Mouse (Mus musculus) natural killer cell, adult 2 months (primary cell): Measurements from ENCODE around the gene Col6a6.
A peak's percentile ranks its signal among the peaks of the same experiment; 100 is the strongest.

ENCODE experiments used
- DNase-seq, 2 experiments: peaks; one replicate each; pipeline ENCODE4 v3.0.0; 2022; ENCODE audit warnings: low spot score in 2 of 2

Col6a6 gene

DNA sequence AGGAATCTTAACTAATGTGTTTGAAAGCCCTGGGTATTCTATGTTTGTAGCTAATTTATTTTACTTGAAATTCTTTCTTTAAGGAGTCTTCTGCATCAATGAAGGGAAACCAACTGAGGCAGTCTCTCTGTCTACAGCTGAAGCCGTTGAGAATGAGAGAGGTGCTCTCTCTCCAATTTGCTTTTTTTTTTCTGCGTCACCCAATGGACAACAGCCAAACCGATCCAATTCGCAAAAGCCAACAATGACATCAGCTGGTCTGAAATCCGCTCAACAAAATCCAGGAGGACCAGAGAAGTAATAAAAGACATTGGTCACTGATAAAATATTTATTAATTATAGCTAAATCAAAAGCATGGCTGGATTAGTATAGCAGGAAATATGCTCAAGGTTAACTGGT lies 26.5 kb downstream of the Col6a6 start:
- DNase-seq, result no peak

DNA sequence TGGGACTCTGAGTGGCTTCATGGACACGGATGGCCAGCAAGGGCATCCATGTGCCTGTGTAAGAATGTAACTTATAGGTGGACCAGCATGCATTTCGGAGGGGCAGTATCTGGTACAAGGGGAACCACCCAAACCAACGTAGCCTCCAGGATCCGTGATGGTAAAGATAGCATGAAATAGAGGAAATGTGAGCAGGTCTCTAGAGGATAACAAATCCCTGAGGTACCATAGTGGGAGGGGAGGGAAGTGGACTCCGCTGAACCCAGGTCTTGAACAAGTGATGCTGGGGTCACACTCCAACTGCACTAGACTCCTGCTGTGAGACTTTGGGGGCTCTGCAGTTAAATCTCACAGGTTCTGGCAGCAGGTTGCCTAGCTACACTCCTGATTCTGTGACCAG lies 27.7 kb downstream of the Col6a6 start:
- DNase-seq, result peak in 1 of 2 experiments; percentile 24

DNA sequence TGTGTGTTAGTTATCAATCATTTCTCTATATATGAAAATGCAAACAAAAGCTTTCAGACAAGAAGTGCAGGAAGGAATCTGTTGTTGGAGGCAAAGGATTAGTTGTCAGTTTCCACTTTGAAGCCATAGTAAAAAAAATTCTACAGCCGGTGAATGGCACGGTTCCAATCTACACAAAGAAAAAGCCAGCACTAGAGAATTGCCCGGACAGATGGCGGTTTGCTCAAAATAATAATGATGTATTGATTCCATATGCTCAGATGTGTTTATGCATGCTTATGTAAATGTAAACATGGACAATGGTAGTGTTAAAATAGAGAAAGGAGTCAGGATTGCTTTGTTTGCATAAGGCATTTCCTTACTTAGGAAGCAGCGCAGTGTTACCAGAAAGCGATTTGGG lies 31.8 kb downstream of the Col6a6 start:
- no peak for DNase-seq

DNA sequence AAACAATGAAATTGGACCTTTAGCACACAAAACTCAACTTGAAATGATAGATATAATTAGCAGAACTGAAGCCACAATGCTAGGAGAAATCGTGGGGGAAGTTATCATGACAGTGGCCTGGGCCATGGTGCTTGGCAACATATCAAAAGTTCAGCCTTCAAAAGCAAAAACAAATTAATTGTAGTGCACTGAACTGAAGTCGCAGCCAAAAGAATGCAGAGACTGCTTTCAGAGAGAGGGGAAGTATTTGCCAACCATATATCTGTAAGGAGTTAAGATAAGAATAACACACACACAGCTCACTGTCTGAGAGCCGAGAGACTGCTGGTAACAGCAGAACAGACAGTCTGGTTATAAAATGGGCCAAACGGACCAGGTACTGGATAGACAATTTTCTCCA lies 33.0 kb downstream of the Col6a6 start:
- no peak for DNase-seq

DNA sequence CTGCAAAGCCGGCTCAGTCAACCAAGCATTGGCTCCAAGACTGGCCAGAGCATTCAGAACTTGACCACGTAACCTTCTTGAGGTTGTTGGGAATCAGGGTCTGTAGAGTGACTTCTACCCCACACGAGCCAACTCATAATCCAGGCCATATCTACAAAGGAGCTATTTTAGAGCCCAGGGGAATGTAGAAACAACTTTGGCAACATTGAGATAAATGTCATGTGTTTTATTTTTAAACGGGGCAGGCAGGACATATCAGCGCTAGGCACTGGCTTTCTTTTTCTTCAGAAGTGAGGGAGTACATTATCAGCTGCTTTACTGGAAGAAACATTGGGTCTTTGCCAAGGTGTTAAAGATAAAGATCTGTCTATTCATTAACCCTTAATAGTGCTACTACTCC lies 36.1 kb downstream of the Col6a6 start:
- no peak for DNase-seq

DNA sequence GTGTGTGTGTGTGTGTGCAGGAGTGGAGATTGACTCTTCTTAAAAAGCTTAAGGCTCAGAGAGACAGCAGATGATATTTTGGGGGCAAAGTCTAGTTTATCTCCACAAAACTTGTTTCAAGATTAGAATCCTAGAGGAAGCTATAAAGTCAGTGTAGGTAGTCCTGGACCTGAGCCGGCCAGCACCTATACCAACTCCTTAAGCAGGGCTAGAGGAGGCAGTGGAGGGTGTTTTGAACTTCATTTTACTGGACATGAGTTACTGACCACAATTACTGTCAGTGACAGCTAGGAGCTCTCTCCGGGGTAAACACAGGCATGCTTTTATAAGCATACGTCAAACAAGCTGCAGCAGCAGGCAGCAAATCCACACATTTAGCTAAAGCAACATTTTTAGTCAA lies 39.8 kb downstream of the Col6a6 start:
- DNase-seq, result no peak

DNA sequence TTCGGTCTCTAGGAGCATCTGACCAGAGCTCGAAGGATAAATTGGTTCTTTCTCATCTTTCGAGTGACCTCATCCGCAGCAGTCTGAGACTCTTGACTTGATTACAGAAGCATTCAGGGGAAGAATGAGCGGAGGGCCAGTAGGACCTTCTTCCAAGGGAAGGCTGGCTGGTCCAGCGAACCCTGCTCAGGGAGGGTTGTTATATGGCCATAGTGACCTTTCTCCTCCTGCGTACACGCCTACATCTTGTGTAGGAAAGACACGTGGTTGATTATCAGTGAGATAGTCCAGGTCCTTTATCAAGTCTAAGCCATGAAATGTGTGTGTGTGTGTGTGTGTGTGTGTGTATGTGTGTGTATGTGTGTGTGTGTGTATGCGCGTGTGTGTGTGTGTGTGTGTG lies 40.2 kb downstream of the Col6a6 start:
- no peak for DNase-seq

DNA sequence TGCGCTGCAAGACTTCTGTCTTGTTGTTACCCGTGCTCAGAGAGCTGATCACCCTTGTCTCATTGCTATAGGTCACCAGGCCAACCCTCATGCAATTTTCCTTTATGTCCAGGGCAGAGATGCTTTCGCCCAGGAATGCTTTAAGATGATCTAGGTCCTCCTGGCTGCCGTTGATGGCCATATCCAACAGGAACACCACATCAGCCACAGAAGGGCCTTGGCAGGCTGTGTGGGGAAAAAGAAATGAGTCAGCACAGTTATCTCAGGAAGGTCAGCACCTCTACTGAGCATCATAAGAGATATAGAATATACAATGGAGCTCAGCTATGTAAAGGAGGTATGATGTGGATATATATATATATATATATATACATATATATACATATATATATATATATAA lies 43.9 kb downstream of the Col6a6 start:
- DNase-seq, result no peak

DNA sequence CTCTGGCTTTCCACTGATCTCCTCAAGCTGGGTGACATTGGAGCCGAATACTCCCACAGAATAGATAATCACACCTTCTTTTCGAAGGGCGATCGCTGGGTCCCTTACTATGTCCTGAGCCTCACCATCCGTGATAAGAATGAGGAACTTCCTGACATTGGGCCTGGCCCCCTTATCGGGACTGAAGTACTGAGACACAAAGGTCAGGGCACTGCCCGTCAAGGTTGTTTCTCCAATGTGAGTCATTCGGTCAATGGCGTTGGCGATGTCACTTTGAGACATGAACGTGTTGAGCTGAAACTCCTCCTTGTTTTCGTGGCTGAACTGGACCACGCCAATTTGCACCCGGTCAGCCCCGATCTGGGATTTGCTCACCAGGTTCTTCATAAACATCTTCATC lies 47.3 kb downstream of the Col6a6 start:
- DNase-seq, result no peak

DNA sequence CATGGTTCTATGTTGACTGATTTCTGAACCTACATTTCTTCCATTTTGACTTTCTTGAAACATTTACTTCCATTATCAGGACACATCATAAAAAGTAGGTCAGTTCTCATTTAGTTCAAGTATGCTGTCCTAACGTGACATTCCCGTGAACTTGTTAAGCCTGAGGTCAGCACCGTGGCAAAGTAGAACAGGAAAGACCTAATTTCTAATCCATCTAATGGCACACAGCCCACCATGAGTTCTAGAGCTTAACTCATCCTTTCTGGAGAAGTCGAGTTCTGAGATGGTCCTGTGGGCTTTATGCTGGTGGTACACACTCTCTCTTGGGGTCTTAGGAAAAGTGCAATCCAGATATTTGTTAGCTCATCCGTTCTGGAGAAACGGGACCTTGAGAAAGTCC lies 49.2 kb downstream of the Col6a6 start:
- no peak for DNase-seq

DNA sequence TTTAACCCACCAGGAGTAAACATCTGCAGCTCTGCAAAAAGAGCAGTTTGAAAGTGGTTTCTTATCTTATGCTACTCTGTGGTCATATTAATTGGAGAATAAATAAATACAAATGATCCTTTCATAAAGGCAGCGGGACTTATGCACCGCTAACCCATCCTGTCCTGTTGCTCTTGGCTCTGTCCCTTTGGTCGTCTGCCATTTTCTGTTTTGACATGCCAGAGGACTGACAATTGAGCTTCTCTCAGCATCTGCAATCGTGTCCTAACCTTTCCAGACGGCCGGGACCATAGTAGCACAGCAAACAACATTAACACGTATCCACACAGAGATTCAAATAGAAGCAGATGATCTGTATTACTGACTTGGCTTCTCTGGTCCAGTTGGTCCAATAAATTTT lies 53.1 kb downstream of the Col6a6 start:
- DNase-seq, result no peak

DNA sequence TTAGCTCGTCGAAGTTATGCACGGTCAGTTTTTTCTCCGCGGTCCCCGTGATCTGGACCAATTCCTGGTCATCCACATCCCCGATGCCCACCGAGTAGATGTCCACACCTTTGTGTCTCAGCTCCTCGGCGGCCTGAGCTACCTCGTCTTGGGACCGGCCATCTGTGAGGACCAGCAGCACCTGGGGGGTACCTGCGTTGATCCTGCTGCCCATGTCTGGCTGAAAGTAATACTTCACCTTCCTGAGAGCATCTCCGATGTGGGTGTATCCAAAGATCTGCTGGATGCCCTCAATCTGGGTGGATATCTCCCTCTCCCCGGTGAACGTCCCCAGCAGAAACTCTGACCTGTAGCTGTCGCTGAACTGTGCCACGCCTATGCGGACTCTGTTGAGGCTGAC lies 53.6 kb downstream of the Col6a6 start:
- no peak for DNase-seq

DNA sequence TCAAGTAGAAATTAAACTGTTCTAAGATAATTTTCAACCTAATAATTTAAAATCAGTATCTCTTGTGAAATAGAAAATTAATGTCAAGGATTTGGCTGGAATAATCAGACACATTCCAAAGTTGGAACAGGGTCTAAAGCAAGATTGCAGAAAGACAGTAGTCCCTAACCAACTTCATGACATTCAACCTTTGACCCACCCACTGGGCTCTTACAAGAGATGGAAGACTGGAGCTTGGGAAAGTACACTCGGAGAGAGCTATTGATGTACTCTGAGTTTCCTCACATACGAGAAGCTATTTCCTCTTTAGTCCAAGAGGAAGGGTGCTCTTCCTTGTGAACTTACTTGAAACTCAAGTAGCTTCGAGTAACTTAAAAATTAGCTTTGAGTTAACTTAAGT lies 56.6 kb downstream of the Col6a6 start:
- no peak for DNase-seq

DNA sequence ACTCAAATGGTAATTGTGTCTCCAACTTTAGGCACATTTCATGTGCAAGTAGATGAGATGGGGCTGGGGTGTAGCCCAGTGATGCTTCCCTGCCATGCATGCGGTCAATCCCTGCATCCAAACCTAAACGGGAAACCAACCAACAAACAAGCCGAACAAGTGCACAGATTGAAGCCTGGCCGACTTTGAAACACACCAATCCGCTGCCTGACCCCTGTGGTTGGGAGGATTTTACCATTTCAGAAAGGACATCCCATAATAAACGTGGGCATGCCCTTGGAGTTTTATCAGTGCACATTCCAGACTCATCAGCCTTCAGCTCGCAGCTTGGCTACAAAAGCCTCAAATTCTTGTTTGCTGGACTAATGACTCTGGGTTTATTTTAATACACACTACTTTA lies 57.3 kb downstream of the Col6a6 start:
- DNase-seq, result no peak

DNA sequence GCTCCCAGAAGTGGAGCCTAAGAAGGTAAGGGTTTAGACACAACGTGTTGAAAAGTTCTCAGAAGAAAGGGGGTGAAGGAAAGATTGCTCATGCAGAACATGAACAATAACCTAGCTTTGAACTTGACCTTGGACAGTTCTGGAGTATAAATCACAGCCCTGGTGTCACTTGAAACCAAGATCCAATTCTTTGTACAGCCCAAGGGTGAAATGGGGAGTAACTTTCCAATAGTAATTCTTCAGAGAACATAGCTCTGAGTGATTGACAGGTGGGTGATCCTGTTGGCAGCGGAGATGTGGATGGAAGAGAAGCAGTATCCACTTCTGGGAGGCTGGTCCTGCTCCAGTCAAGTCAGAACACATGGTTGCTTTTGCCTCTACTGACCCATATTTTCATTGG lies 62.1 kb downstream of the Col6a6 start:
- no peak for DNase-seq

DNA sequence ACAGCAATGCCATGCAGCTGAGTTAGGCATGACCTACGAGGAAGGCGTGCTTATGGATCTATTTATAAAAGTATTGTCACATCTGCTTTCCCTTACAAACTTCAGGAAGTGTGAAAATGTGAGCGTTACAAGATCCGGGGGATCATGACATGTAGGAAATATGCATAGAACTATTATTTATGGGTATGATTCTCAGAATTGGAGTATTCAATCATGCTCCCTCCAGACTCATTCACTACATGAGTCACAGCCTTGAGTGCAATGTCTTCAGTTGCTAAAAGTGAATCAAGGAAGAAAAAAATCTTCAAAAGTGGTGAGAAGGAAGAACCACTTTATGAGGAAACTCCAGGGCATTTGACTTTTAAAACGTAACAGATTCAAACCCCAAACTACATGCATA lies 63.3 kb downstream of the Col6a6 start:
- no peak for DNase-seq

DNA sequence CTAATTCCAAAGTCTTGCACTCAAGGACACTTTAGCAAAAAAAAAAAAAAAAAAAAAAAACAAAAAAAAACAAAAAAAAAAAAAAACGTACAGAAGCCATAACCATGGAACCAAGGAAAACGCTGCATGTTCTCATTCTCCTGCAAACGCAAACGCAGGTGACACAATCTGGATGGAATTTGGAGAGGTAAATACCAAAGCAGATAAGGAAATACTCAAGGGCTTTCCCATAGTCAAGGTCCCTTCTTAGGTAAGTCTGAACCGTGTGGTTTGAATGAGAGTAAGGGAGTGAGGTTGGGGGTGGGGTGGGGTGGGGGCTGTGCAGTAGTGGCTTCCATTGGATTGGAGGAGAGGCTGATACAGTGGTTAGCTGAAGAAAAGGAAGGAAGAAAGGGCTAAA lies 63.8 kb downstream of the Col6a6 start:
- DNase-seq, result no peak

DNA sequence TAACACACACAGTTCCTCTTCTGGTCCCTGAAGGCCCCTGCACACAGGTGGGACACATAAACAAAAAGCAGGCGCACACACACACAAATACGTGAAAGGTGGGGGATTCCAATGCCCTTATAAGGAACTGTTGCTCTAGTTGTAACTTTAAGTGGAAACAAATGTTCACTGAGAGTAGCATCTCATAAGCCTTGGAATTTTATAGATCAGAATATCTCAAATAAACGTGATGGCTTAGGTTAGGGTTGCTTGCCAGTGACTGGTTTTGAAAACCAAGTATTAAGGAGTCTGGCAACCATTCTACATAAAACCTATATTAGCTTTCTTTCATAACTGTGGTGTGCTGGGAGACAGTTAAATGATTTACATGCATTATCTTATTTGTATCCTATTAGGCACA lies 64.3 kb downstream of the Col6a6 start:
- no peak for DNase-seq

DNA sequence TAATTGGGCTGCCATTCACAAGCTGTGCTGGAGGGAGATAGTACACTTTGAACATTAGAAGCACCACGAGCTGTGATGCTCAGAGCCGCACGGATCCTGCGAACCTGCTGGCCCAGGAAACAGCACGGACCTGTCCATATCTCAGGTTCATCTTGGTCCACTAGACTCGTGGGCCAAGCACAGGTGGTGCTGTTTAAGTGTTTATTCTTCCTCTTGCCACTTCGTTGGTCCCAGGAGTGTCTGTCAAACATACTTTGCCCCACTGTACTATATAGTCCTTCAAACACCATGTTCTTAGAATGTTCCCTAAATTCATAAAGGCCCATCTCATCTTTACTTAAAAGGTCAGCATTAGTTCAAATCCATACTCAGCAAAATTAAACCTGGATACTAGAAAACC lies 65.7 kb downstream of the Col6a6 start:
- no peak for DNase-seq

DNA sequence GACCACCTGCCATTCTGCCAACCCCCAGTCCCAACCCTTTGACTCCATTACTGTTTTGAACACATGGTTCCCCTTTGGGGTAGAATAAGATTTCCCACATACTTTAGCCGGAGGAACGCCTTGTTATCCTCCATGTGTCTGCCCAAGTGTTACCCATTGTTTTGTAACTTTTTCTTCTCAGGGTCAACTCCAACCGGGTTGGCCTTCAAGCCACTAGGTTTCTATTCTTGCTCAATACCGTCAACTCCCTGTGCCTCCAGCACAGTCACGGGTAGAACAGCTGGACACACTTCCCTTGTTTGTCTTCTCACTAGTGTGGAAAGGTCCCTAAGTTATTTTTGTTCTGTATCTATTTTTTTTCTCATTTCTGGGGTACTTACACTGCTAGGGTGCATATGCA lies 69.1 kb downstream of the Col6a6 start:
- no peak for DNase-seq

DNA sequence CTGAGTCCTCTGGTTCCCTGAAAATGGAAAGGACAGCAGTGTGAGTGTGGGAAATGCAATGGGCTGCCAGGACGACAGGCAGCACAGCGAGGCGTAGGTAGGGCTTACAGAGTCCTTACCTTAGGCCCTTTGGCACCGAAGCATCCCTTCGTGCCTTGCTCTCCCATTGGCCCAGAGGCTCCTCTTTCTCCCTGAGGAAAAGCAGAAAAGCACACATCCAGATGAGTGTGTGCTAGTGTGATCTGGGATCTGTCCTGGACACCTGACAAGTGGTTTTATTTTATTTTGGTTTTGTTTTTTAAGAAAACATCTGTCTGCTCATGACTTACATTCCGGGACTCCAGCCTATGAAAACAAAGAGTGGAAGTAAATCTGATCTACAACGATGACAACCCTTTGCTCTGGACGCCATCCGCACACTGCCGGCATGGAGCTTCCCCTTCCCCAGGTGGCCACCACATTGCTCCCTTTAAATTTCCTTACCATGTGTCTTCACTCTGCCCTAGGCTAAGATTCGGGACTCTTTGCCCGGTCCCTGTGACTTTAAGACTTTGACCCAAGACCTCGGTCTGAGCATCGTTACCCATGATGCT lies 69.7 kb downstream of the Col6a6 start:
- DNase-seq, result no peak

DNA sequence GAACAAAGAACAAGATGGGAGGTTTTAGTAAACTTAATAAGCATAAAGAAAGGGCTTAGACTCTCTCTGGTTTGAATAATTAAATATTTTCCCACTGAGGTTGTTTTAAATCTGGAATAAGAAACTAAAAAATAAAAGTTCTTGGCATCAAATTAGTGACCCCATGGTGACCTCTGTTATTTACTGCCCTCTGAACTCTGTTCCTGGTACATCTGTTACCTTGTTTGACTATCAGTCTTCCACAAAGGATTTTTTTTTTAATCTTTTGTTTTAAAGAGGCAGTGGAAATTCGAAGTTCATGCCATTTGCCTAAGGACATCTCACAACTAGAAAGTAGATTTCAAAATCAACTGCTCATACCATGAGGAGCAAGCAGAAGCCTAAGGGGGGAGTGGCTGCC lies 73.7 kb downstream of the Col6a6 start:
- no peak for DNase-seq

DNA sequence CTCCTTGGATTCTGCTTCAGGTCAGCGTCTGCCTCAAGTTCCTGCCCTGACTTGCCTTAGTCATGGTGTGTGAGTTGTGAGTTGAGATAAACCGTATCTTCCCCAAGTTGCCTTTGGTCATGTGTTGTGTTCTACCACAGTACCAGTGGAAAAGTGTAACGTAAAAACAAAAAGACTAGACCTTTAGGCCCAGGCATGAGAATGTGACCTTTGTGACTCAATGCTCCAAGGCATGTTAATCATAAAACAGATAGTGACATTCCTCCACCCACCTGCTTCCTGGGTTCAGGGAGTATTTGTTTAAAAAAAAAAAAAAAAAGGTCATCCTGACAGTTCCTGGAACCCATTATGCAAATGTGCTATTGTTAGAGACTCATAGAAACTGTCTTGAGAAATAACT lies 82.1 kb downstream of the Col6a6 start:
- no peak for DNase-seq

DNA sequence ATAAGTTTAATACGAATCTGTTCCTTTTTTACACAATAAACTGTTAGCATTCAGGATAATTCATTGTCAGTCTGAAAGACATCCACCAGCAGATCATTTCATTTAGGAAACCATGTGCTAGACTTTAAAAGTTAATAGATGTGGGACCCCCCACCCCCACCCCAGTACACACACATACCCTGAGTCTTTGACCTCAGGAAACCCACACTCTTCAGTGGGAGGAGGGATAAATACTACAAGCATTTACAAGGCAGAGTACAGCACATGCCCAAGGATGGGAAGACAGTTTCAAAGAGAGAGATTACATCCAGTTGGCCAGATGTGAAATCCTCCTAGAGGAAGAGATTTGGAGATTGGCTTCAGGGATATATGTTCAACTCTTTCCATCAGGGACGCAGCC lies 87.5 kb downstream of the Col6a6 start:
- DNase-seq, result no peak

DNA sequence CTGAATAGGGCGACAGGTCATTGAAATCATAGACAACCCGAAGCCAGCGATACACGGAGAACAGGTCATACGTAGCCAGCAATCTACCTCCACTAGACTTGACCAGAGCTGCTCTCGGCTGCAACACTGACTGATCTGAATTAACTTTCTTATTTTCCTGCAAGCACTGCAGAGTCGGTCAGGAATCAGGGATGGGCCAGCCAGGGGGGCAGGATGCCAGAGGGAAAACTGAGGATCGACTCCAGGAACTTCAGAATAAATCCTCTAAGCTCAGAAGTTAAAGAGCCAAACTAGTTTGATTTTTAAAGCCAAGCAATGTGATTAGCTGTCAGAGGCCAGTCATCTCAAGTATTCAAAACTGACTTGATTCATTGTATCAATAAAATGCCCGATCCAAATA lies 88.5 kb downstream of the Col6a6 start:
- DNase-seq, result no peak
